Mouse (Mus musculus): ENCODE data around the gene Slc18b1. TPM values are rescaled to one million over a fixed set of nuclear protein-coding genes. Genes with fewer than 3 reads are reported as not detected.

Gene Slc18b1
- polyA plus RNA-seq (2012; fragmentation: generic; extraction: Trizol): 7.3 TPM
- long read RNA-seq, experiment 1, partial matches to known transcripts: 6 of 7 reads
- long read RNA-seq, experiment 1, other reads (novel, unspliced or antisense): 1 of 7 reads
- long read RNA-seq, experiment 2, transcript Slc18b1-201 (14 exons, 2,837 nt): major isoform, 21 of 27 reads
- long read RNA-seq, experiment 2, partial matches to known transcripts: 1 of 27 reads
- long read RNA-seq, experiment 2, other reads (novel, unspliced or antisense): 5 of 27 reads

- no peaks in the 10 kb centered on the region for H3K79me2 ChIP-seq (ENCODE audit: control insufficient read depth, insufficient read depth)
- peak within 1 kb of the TSS; percentile 48 for H3K4me3 ChIP-seq (ENCODE audit: insufficient read depth, poor library complexity, severe bottlenecking)
- TF ChIP-seq FOSL1 (IDR thresholded peaks at IDR 0.05; ENCODE audit: insufficient read depth, low read length, poor library complexity, severe bottlenecking): no peak
- no peak for TF ChIP-seq CEBPB (IDR thresholded peaks at IDR 0.05; ENCODE audit: low read depth)
- TF ChIP-seq MAX (IDR thresholded peaks at IDR 0.05): no peak
- no peak for TF ChIP-seq MYOG (IDR thresholded peaks at IDR 0.05; ENCODE audit: control insufficient read depth, extremely low read depth, insufficient read length)
- no peak for TF ChIP-seq USF1 (IDR thresholded peaks at IDR 0.05; ENCODE audit: low read depth)
- no peak for TF ChIP-seq MYOD1 (IDR thresholded peaks at IDR 0.05; ENCODE audit: control insufficient read depth, insufficient read length, low read depth)
- TF ChIP-seq CTCF (IDR thresholded peaks at IDR 0.05; ENCODE audit: control insufficient read depth, insufficient read depth, insufficient read length): no peak
- H3K27me3 ChIP-seq (ENCODE audit: control insufficient read depth, insufficient read depth, insufficient read length): no peaks in the 10 kb centered on the region
- H3K79me3 ChIP-seq (ENCODE audit: low read depth): no peaks in the 10 kb centered on the region
- peaks cover 2% of the 10 kb centered on the region for H3K36me3 ChIP-seq (ENCODE audit: control insufficient read depth, insufficient read depth)
- peak within 1 kb of the TSS; percentile 69 for H3ac ChIP-seq (ENCODE audit: control insufficient read depth, insufficient read length, low read depth)
These were observed at the start of gene Slc18b1 for GRCm38 (mm10) chr10:23796551-23797503. Gene Slc18b1 (plus strand): TSS chr10:23796986.

- H3ac ChIP-seq (ENCODE audit: control insufficient read depth, insufficient read length, low read depth): no peak overlapping the region
- H3K27me3 ChIP-seq (ENCODE audit: control insufficient read depth, insufficient read depth, insufficient read length): no peaks in the 10 kb centered on the region
- H3K79me3 ChIP-seq (ENCODE audit: low read depth): no peaks in the 10 kb centered on the region
- TF ChIP-seq MYOG (IDR thresholded peaks at IDR 0.05; ENCODE audit: control insufficient read depth, extremely low read depth, insufficient read length) (no peak), CTCF (IDR thresholded peaks at IDR 0.05; ENCODE audit: control insufficient read depth, insufficient read depth, insufficient read length) (no peak)
- H3K4me3 ChIP-seq (ENCODE audit: insufficient read depth, poor library complexity, severe bottlenecking): no peak overlapping the region
- no peaks in the 10 kb centered on the region for H3K36me3 ChIP-seq (ENCODE audit: control insufficient read depth, insufficient read depth)
- H3K79me2 ChIP-seq (ENCODE audit: control insufficient read depth, insufficient read depth): no peaks in the 10 kb centered on the region
These were observed 42.6 kb upstream of the Slc18b1 start for GRCm38 (mm10) chr10:23754166-23754565.

GRCm38 (mm10) chr10:23777288-23777945 is 19.4 kb upstream of the Slc18b1 start:
- TF ChIP-seq USF1 (IDR thresholded peaks at IDR 0.05; ENCODE audit: low read depth) (no peak), CTCF (IDR thresholded peaks at IDR 0.05; ENCODE audit: control insufficient read depth, insufficient read depth, insufficient read length) (no peak), MAX (IDR thresholded peaks at IDR 0.05) (no peak), CEBPB (IDR thresholded peaks at IDR 0.05; ENCODE audit: low read depth) (no peak)
- Histone ChIP-seq H3ac (ENCODE audit: control insufficient read depth, insufficient read length, low read depth) (no peak overlapping the region), H3K4me3 (ENCODE audit: insufficient read depth, poor library complexity, severe bottlenecking) (no peak overlapping the region), H3K36me3 (ENCODE audit: control insufficient read depth, insufficient read depth) (no peaks in the 10 kb centered on the region), H3K79me2 (ENCODE audit: control insufficient read depth, insufficient read depth) (no peaks in the 10 kb centered on the region), H3K79me3 (ENCODE audit: low read depth) (no peaks in the 10 kb centered on the region), H3K27me3 (ENCODE audit: control insufficient read depth, insufficient read depth, insufficient read length) (no peaks in the 10 kb centered on the region)

GRCm38 (mm10) chr10:23780539-23781275 is 16.1 kb upstream of the Slc18b1 start:
- H3K4me3 ChIP-seq (ENCODE audit: insufficient read depth, poor library complexity, severe bottlenecking): no peak overlapping the region
- peaks cover 30% of the 10 kb centered on the region for H3K36me3 ChIP-seq (ENCODE audit: control insufficient read depth, insufficient read depth)
- H3K27me3 ChIP-seq (ENCODE audit: control insufficient read depth, insufficient read depth, insufficient read length): no peaks in the 10 kb centered on the region
- TF ChIP-seq FOSL1 (IDR thresholded peaks at IDR 0.05; ENCODE audit: insufficient read depth, low read length, poor library complexity, severe bottlenecking) (no peak), MYOG (IDR thresholded peaks at IDR 0.05; ENCODE audit: control insufficient read depth, extremely low read depth, insufficient read length) (no peak), CEBPB (IDR thresholded peaks at IDR 0.05; ENCODE audit: low read depth) (no peak), MAX (IDR thresholded peaks at IDR 0.05) (no peak), CTCF (IDR thresholded peaks at IDR 0.05; ENCODE audit: control insufficient read depth, insufficient read depth, insufficient read length) (no peak), USF1 (IDR thresholded peaks at IDR 0.05; ENCODE audit: low read depth) (no peak), MYOD1 (IDR thresholded peaks at IDR 0.05; ENCODE audit: control insufficient read depth, insufficient read length, low read depth) (no peak)
- H3K79me3 ChIP-seq (ENCODE audit: low read depth): peaks cover 15% of the 10 kb centered on the region
- no peak overlapping the region for H3ac ChIP-seq (ENCODE audit: control insufficient read depth, insufficient read length, low read depth)
- H3K79me2 ChIP-seq (ENCODE audit: control insufficient read depth, insufficient read depth): peaks cover 17% of the 10 kb centered on the region

Measured in C2C12 (cell line).